Mouse (Mus musculus): Measurements from ENCODE around the gene Prokr1.

GRCm38 (mm10) chr6:87583183-87583611 is 7.3 kb downstream of the Prokr1 start:
- TF ChIP-seq CTCF (IDR thresholded peaks at IDR 0.05; ENCODE audit: control insufficient read depth, insufficient read depth, insufficient read length) (no peak), USF1 (IDR thresholded peaks at IDR 0.05; ENCODE audit: low read depth) (no peak), MAX (IDR thresholded peaks at IDR 0.05) (no peak), CEBPB (IDR thresholded peaks at IDR 0.05; ENCODE audit: low read depth) (no peak)

Measured in C2C12 (cell line).